Mouse (Mus musculus): ENCODE measurements at regions not wholly inside any gene's neighbourhood (a gene's known extent, or its start where the extent isn't known, plus 50 kb on each side); places are given as distances from the start of the nearest gene placed in this dataset.

DNA sequence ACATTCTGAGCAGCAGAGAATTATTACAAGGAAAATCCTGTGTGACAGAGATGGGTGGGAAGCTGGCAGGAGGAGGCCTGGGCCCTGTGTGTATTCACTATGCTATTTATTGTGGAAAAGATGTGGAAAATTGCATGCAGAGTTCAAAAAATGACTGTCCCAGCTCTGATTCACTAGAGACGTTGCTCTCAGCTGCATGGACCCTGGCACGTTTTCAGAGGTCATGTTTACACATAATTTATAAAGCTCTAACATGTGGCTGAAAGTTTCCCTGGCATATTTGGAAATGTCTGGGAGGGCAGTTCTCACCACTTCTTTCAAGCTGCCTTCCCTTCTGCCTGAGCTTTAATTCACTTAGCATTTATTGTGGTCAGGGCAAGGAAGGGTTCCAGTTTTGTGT lies 73.6 kb downstream of the Bmp2 start:
- TF ChIP-seq CTCF (IDR thresholded peaks at IDR 0.05; ENCODE audit: insufficient read depth, low read length) (no peak), POLR2A (IDR thresholded peaks at IDR 0.05; ENCODE audit: borderline replicate concordance, extremely low read depth, low read depth, low read length) (no peak)

All from lung, adult 2 months (tissue).